Mouse (Mus musculus): ENCODE results near the gene Txndc15.

Gene Txndc15

GRCm38 (mm10) chr13:55730716-55731115, 16.3 kb downstream of the Txndc15 start:
- DNase-seq (ENCODE audit: low read depth, low spot score) = no peak

DNA sequence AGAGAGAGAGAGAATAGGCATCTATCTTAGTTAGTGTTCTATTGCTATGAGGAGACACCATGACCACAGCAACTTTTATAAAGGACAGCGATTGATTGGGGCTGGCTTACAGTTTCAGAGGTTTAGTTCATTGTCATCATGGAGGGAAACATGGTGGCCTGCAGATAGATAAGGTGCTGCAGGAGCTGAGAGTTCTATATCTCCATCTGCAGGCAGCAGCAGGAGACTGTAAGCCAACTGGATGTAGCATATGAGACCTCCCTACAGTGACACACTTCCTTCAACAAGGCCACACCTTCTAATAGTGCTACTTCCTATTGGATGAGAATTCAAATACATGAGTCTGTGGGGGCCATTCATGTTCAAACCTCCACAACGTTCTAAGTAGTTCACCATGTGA, 17.7 kb downstream of the Txndc15 start:
- no peak for DNase-seq (ENCODE audit: low read depth, low spot score)

DNA sequence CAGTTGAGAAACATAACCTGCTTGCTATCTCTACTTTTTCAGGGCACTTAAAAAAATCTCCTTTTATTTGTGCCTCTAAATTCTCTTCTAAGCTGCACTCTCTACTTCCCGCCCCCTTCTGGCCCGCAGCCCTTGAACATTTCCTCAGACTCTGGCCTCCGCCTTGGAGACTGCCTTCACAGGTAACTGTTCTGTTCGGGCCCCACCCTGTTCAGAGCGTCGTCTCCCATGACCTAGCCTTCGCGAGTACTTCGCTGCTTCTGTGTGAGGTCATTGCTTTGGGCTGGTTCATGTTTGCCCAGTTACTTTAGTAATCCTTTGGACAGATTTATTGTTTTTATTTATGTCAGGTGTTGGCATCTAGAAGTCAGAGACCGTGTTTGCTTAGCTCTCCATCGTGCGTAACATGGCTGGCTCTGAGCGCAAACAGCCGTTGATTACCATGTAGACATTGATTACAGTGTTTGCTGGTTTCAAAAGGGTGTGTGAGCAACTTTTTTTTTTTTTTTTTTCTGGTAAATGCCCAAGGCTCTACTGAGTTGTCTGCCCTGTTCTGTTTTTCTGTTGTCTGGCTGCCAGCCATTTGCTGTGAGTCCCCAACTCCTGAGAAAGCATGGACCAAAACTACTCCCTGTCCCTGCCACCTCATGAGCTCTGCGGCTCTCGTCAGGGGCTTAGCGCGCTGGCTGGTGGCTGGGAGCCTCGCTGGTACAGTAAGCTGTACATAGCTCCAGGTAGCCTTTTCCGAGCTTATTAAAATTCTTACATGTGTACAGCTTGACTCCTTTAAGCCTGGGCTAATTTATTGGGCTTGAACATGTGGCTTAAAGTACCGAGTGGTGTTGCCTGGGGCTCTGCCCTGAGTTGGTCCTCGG, 19.4 kb downstream of the Txndc15 start:
- no peak for DNase-seq (ENCODE audit: low read depth, low spot score)

GRCm38 (mm10) chr13:55737885-55738284, 23.4 kb downstream of the Txndc15 start:
- no peak for DNase-seq (ENCODE audit: low read depth, low spot score)

DNA sequence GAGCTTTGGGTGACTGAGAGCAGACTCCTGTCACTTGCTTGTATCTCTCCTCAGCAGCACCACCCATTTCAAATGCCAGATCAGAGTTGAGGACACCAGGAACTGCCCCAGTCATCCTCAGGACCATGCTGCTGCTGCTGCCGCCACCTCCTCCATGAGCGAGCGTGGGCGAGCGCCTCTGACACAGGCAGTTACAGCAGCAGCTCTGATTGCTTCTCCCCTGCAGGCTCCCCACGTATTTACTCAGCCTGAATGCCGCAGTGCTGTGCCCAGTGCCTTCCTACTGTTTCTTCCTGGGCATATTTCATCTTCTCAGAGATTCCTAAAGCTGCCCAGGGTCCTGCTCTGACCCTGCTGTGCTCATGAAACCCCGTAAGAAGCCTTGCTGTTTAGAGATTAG, 27.9 kb downstream of the Txndc15 start:
- no peak for DNase-seq (ENCODE audit: low read depth, low spot score)

- no peak for DNase-seq (ENCODE audit: low read depth, low spot score)
Measured at GRCm38 (mm10) chr13:55754380-55754779, 39.9 kb downstream of the Txndc15 start.

- DNase-seq (ENCODE audit: low read depth, low spot score) = no peak
Measured at GRCm38 (mm10) chr13:55756789-55757188, 42.3 kb downstream of the Txndc15 start.

GRCm38 (mm10) chr13:55757645-55758044, 43.2 kb downstream of the Txndc15 start:
- DNase-seq (ENCODE audit: low read depth, low spot score) = no peak

DNA sequence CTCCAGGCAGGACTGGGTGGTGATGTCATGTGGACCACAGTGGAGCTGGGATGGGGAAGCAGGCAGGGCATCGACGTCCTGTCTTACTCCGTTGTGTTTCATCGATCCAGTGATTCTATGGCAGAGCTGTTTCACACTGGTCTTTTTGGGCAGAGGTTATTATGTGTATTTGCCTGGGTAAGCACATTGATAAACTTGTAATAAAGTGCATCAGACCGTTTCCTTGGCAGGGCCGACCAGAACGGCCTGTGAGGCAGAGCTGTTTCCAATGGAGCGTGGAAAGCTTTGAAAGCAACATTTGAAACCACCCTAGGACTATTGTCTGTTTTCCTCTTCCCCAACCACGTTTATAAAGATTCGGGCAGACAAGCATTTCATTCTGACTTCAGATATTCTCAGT, 46.1 kb downstream of the Txndc15 start:
- DNase-seq (ENCODE audit: low read depth, low spot score) = no peak

DNA sequence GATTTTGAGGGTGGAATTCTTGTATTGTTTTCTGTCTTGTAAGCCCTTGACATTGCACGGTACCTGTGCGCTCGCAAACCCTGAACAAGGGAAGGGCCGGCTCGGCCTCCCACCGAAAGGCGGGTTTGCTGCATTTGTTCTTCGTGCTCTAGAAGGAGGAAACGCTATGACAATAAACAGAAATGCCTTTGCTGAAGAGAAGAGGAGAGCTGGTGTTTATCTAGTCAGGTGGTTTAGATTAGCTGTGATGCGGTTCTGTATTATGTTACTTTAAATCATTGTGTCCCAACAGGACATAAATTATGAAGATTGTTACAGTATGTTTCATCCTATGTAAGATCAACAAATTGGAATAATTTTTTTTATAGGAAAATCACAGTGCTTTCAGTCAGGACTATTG, 47.0 kb downstream of the Txndc15 start:
- no peak for DNase-seq (ENCODE audit: low read depth, low spot score)

DNA sequence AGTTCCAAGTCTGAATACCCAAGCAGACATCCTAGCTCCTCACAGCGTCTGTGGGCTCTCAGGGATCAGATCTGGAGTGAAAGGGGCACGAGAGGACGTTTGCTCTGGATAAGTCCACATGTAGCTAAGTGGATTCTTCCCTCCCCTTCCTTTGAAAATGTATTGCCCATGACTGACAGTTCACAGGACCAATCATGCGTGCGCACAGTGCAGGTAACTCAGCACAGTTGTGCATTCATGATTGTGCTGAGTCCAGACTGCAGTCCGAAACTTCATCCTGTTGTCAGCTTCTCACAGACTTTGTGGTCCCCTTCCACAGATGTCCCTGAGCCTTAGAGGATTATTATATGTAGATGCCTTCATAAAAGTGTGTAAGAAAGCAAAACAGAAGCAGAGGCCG, 59.9 kb downstream of the Txndc15 start:
- no peak for DNase-seq (ENCODE audit: low read depth, low spot score)

- DNase-seq (ENCODE audit: low read depth, low spot score) = no peak
Measured at GRCm38 (mm10) chr13:55775056-55775455, 60.6 kb downstream of the Txndc15 start.

Data from mesoderm, embryonic 11.5 days (tissue).